Mouse (Mus musculus): ENCODE data around the gene Mesp2. TPM values are rescaled to one million over a fixed set of nuclear protein-coding genes. Genes with fewer than 3 reads are reported as not detected.

Mesp2 gene
- total and polyA plus RNA-seq, 3 experiments: 0.06 to 0.13 TPM; not detected in 1

DNA sequence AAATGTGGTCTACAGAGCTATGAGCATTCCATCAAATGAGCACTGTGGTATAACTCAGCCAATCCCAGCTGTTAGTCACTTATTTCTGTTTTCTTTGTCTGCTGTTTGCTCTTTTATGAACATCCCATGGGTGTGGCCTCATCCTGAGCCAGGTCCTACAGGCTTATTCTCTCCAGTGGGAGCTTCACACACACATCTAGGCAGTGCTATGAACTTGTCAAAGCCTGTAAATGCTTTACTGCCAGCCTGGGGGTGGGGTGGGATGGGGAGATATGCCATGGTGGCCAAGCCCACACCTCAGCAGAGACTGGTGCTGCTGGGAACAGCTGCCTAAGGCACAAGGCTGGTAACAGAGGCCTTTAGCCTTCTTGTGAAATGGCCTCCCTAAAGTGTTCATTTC, 22.5 kb downstream of the Mesp2 start:
- intact Hi-C loops (cut with DNase I): no loop called here
- no peak overlapping the region for H3K9ac ChIP-seq (ENCODE audit: low read depth, low read length)
- no peak overlapping the region for H3K4me3 ChIP-seq
- no peak overlapping the region for H3K27ac ChIP-seq
- H3K27me3 ChIP-seq (ENCODE audit: control insufficient read depth, insufficient read depth, low read length): no peaks in the 10 kb centered on the region
- TF ChIP-seq CTCF (IDR thresholded peaks at IDR 0.05): no peak
- no peak for TF ChIP-seq EP300 (IDR thresholded peaks at IDR 0.05; ENCODE audit: insufficient read depth, low read depth, low read length)
- no peak for TF ChIP-seq POLR2A (IDR thresholded peaks at IDR 0.05; ENCODE audit: insufficient read depth, low read depth, low read length)
- H3K36me3 ChIP-seq (ENCODE audit: control insufficient read depth, insufficient read depth, low read length): no peaks in the 10 kb centered on the region
- DNase-seq: no peak
- H3K79me2 ChIP-seq (replicated peaks; ENCODE audit: control insufficient read depth, insufficient read depth, low read length): no peaks in the 10 kb centered on the region
- H3K4me1 ChIP-seq (ENCODE audit: control insufficient read depth, insufficient read depth, low read length): no peaks in the 10 kb centered on the region; the same call in 1 of the 2 replicates

DNA sequence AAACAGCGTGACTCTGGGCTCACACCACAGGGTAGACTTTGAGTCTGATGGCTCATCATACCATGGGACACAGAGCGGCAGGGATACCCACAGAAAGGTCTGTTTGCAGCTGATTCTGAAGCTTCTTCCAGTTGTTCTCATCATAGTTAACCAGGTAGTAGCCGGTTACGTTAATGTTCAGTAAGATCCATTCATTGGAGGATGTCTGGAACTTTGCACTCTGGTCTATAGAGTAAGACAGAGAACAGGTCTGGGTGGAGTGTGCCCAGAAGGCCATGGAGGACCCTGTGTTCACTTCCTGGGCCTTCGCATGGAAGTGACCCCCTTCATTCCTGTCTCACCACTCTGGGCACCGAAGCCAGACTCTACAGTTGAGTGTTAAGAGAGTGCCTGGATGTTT, 24.7 kb downstream of the Mesp2 start:
- Histone ChIP-seq H3K4me3 (no peak overlapping the region), H3K27me3 (ENCODE audit: control insufficient read depth, insufficient read depth, low read length) (no peaks in the 10 kb centered on the region), H3K4me1 (ENCODE audit: control insufficient read depth, insufficient read depth, low read length) (no peaks in the 10 kb centered on the region; the same call in 1 of the 2 replicates), H3K36me3 (ENCODE audit: control insufficient read depth, insufficient read depth, low read length) (no peaks in the 10 kb centered on the region), H3K27ac (no peak overlapping the region), H3K79me2 (replicated peaks; ENCODE audit: control insufficient read depth, insufficient read depth, low read length) (no peaks in the 10 kb centered on the region), H3K9ac (ENCODE audit: low read depth, low read length) (no peak overlapping the region)
- no peak for DNase-seq
- intact Hi-C loops (cut with DNase I): no loop called here
- WGBS: 89% methylated on average over 6 of the region's 6 CpGs
- TF ChIP-seq EP300 (IDR thresholded peaks at IDR 0.05; ENCODE audit: insufficient read depth, low read depth, low read length): no peak
- TF ChIP-seq CTCF (IDR thresholded peaks at IDR 0.05): no peak
- TF ChIP-seq POLR2A (IDR thresholded peaks at IDR 0.05; ENCODE audit: insufficient read depth, low read depth, low read length): no peak

DNA sequence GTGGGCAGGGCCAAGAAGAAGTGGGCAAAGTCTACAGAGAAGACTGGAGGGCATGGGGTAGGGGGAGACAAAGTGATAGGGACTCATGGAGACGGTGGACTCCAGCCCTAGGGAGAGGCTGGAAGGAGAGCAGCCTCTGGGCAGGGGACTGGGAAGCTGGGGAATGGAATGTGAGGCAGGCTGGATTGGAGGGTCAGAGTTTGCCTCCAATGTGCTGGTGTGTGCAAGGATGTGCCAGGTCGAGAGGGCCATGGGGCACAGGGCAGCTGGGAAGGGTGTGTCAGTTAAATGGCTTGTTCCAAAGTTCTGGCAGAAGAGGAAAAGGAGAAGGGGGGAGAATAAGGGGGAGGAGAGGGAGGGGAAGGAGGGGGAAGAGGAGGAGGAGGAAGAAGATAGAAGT, 26.7 kb downstream of the Mesp2 start:
- TF ChIP-seq EP300 (IDR thresholded peaks at IDR 0.05; ENCODE audit: insufficient read depth, low read depth, low read length) (no peak), POLR2A (IDR thresholded peaks at IDR 0.05; ENCODE audit: insufficient read depth, low read depth, low read length) (no peak), CTCF (IDR thresholded peaks at IDR 0.05) (no peak)
- intact Hi-C loops (cut with DNase I): no loop called here
- no peak for DNase-seq
- H3K4me3 ChIP-seq: no peak overlapping the region
- H3K27ac ChIP-seq: no peak overlapping the region
- no peaks in the 10 kb centered on the region for H3K27me3 ChIP-seq (ENCODE audit: control insufficient read depth, insufficient read depth, low read length)
- WGBS: 52% methylated on average over 2 of the region's 2 CpGs
- H3K36me3 ChIP-seq (ENCODE audit: control insufficient read depth, insufficient read depth, low read length): no peaks in the 10 kb centered on the region
- H3K79me2 ChIP-seq (replicated peaks; ENCODE audit: control insufficient read depth, insufficient read depth, low read length): no peaks in the 10 kb centered on the region
- H3K4me1 ChIP-seq (ENCODE audit: control insufficient read depth, insufficient read depth, low read length): no peaks in the 10 kb centered on the region
- no peak overlapping the region for H3K9ac ChIP-seq (ENCODE audit: low read depth, low read length)

DNA sequence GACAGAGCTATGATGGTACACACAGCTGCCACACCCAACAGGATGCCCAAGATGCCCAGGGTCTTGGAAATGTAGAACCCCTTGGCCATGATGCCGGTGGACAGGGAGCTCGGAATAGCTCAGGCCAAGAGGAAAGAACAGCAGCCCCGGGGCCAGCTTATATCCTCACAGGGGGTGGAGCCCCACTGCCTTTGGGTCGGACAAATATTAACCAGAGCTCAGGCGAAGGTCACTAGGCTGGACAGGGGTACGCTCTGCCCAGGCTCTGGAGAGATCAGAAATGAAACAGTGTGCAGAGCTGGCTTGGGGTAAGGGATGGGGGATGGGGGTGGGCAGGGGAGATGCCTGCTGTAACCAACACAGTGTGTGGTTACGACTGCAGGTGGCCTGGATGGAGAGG, 31.6 kb downstream of the Mesp2 start:
- no peak for TF ChIP-seq POLR2A (IDR thresholded peaks at IDR 0.05; ENCODE audit: insufficient read depth, low read depth, low read length)
- TF ChIP-seq CTCF (IDR thresholded peaks at IDR 0.05): no peak
- TF ChIP-seq EP300 (IDR thresholded peaks at IDR 0.05; ENCODE audit: insufficient read depth, low read depth, low read length): no peak
- no peak overlapping the region for H3K9ac ChIP-seq (ENCODE audit: low read depth, low read length)
- no peaks in the 10 kb centered on the region; the same call in 1 of the 2 replicates for H3K4me1 ChIP-seq (ENCODE audit: control insufficient read depth, insufficient read depth, low read length)
- 71% methylated on average over 7 of the region's 7 CpGs for WGBS
- no peaks in the 10 kb centered on the region for H3K79me2 ChIP-seq (replicated peaks; ENCODE audit: control insufficient read depth, insufficient read depth, low read length)
- no peak overlapping the region for H3K4me3 ChIP-seq
- no peak for DNase-seq
- intact Hi-C loops (cut with DNase I): no loop called here
- no peak overlapping the region for H3K27ac ChIP-seq
- H3K36me3 ChIP-seq (ENCODE audit: control insufficient read depth, insufficient read depth, low read length): no peaks in the 10 kb centered on the region
- no peaks in the 10 kb centered on the region for H3K27me3 ChIP-seq (ENCODE audit: control insufficient read depth, insufficient read depth, low read length)

DNA sequence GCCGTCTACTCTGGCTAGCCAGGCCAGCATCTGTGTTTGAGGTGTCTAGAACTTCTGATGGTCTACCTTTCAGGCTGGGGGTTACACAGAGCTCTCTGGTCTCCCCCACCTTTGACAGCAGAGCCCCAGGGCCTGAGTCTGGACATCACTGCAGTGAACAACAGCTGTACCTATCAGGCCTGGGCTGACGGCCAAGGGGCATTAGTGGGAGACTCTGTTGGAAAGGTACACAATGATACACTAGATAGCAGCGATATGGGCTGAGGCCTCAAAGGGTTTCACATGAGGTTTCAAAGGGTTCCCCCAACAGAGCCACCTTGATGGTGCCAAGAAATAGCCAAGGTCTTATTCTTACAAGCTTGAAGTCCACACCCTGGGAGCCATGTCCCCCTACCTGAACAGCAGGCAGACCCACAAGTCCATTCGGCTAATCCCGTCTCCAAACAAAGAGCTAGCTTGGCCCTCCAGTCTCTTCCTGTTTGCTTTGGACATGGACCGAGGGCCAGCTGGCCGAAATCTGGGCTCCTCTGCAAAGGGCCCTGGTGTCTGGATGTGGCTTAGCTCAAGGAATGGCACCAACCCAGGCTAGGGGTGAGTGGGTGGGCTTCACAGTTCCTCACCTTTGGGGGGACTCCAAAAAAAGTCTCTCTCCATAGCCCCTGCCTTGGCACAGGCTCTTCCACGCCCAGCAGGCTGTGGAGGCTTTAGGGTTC, 33.7 kb downstream of the Mesp2 start:
- TF ChIP-seq POLR2A (IDR thresholded peaks at IDR 0.05; ENCODE audit: insufficient read depth, low read depth, low read length) (no peak), CTCF (IDR thresholded peaks at IDR 0.05) (no peak), EP300 (IDR thresholded peaks at IDR 0.05; ENCODE audit: insufficient read depth, low read depth, low read length) (no peak)
- no peaks in the 10 kb centered on the region for H3K36me3 ChIP-seq (ENCODE audit: control insufficient read depth, insufficient read depth, low read length)
- H3K4me1 ChIP-seq (ENCODE audit: control insufficient read depth, insufficient read depth, low read length): no peaks in the 10 kb centered on the region; the same call in 1 of the 2 replicates
- 50% methylated on average over 8 of the region's 8 CpGs for WGBS
- H3K4me3 ChIP-seq: no peak overlapping the region
- H3K27me3 ChIP-seq (ENCODE audit: control insufficient read depth, insufficient read depth, low read length): no peaks in the 10 kb centered on the region
- DNase-seq: peak; percentile 69 to 72
- no peak overlapping the region for H3K9ac ChIP-seq (ENCODE audit: low read depth, low read length)
- intact Hi-C loops (cut with DNase I): no loop called here
- H3K27ac ChIP-seq: peak overlapping the region; percentile 36; the same call in 1 of the 2 replicates
- H3K79me2 ChIP-seq (replicated peaks; ENCODE audit: control insufficient read depth, insufficient read depth, low read length): no peaks in the 10 kb centered on the region

DNA sequence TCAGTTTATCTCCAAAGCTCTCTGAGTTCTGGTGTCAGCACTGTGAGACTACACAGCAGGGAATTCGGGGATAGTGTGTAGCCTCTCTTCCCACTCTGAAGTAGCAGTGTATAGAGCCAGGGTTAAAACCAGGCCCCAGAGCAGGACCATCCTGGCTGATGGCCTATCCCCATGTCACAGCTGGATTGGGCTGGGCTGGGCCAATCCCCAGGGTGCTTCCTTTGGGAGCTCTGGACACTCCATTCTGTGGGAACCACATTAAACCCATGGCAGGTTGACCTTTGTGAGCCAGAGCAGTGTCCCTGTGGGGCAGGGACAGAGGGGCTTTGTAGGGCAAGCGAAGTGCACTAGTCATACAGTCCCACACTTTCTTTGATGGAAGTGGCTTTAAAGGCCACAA, 35.8 kb downstream of the Mesp2 start:
- intact Hi-C loops (cut with DNase I): no loop called here
- Histone ChIP-seq H3K27me3 (ENCODE audit: control insufficient read depth, insufficient read depth, low read length) (no peaks in the 10 kb centered on the region), H3K9ac (ENCODE audit: low read depth, low read length) (no peak overlapping the region), H3K36me3 (ENCODE audit: control insufficient read depth, insufficient read depth, low read length) (no peaks in the 10 kb centered on the region), H3K79me2 (replicated peaks; ENCODE audit: control insufficient read depth, insufficient read depth, low read length) (no peaks in the 10 kb centered on the region), H3K4me3 (no peak overlapping the region), H3K4me1 (ENCODE audit: control insufficient read depth, insufficient read depth, low read length) (no peaks in the 10 kb centered on the region; the same call in 1 of the 2 replicates), H3K27ac (no peak overlapping the region; the same call in 1 of the 2 replicates)
- WGBS: 62% methylated on average over 2 of the region's 2 CpGs
- DNase-seq: peak in 1 of 2 experiments; percentile 32
- TF ChIP-seq POLR2A (IDR thresholded peaks at IDR 0.05; ENCODE audit: insufficient read depth, low read depth, low read length) (no peak), EP300 (IDR thresholded peaks at IDR 0.05; ENCODE audit: insufficient read depth, low read depth, low read length) (no peak), CTCF (IDR thresholded peaks at IDR 0.05) (no peak)
